Mouse (Mus musculus): ENCODE data around the gene Enc1.

Enc1 gene

GRCm38 (mm10) chr13:97227795-97228194, 13.1 kb upstream of the Enc1 start:
- DNase-seq (ENCODE audit: low read depth), result no peak

GRCm38 (mm10) chr13:97230101-97230500, 10.8 kb upstream of the Enc1 start:
- DNase-seq (ENCODE audit: low read depth), result no peak

DNA sequence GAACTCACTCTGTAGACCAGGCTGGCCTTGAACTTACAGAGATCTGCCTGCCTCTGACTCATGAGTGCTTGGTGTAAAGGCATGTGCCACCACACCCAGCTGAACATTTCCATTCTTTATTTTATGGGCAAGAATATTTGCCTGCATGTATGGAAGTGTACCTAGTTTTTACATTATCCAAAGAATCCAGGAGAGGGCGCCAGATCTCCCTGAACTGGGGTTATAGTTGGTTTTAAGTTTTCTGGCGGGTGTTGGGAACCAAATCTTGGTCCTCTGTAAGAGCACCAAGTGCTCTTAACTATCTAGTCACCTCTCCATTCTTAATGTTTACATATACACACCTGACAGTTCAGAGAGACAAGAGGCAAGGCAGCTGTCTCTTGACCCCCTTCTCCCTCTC, 7.8 kb upstream of the Enc1 start:
- no peak for DNase-seq (ENCODE audit: low read depth)

GRCm38 (mm10) chr13:97234785-97235417, 6.0 kb upstream of the Enc1 start:
- peak; percentile 65 for DNase-seq (ENCODE audit: low read depth)

GRCm38 (mm10) chr13:97235911-97236310, 5.0 kb upstream of the Enc1 start:
- no peak for DNase-seq (ENCODE audit: low read depth)

- DNase-seq (ENCODE audit: low read depth), result no peak
These were observed 3.2 kb upstream of the Enc1 start for GRCm38 (mm10) chr13:97237700-97238099.

GRCm38 (mm10) chr13:97238181-97238981, 2.5 kb upstream of the Enc1 start:
- no peak for DNase-seq (ENCODE audit: low read depth)

GRCm38 (mm10) chr13:97239343-97240180, 1.3 kb upstream of the Enc1 start:
- peak; percentile 60 for DNase-seq (ENCODE audit: low read depth)

DNA sequence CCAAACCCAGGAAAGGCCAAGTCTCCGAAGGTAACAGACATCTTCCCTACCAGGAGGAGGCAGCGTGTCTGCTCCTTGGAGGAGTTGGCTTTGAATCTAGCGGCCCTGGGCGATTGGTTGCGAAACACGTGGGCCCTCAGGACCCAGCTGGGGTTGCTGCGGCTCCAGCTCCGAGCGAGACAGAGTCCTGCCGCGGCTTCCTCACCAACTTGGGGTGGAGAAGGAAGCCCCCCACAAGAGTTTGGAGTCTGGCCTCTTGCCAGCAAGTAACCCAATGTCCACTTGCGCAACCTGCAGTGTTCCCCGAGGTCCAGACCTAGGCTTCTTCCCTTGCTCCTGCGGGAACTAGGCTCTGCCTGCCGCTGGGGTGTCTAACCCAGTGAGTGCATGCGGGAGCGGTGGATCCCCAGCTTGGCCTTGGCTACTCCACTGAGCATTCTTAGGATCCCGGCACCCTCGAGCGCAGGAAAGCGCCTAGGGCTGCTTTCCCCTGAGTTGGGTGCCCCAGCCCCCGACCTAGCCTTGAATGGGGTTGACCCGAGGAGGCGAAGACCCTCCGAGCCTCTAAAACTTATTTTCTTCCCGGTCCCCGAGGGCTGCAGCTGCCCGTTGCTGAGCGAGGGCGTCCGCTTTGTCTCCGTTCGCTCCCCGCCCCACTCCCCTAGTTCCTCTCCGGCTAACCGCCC, 483 bp upstream of the Enc1 start:
- DNase-seq (ENCODE audit: low read depth), result peak; percentile 80

- DNase-seq (ENCODE audit: low read depth), result no peak
These were observed 929 bp downstream of the Enc1 start for GRCm38 (mm10) chr13:97241787-97242280.

DNA sequence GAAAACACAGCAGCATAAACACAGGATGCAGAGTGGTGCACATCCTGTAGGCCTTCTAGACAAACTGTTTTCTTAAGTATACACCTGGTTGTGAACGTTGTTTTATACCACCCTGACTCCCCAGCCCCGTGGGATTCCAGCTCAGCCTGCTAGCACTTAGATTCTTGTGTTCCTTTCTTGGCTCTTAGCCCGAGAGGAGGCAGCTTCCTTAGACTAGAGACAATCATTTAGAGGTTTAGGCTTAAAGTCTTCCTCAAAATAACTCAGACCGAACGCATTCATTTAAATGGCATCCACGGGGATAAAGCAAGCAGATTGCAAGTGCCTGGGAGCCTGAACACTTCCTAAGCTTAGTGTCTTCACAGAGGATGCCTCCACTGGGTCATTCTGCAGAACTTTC, 1.8 kb downstream of the Enc1 start:
- no peak for DNase-seq (ENCODE audit: low read depth)

DNA sequence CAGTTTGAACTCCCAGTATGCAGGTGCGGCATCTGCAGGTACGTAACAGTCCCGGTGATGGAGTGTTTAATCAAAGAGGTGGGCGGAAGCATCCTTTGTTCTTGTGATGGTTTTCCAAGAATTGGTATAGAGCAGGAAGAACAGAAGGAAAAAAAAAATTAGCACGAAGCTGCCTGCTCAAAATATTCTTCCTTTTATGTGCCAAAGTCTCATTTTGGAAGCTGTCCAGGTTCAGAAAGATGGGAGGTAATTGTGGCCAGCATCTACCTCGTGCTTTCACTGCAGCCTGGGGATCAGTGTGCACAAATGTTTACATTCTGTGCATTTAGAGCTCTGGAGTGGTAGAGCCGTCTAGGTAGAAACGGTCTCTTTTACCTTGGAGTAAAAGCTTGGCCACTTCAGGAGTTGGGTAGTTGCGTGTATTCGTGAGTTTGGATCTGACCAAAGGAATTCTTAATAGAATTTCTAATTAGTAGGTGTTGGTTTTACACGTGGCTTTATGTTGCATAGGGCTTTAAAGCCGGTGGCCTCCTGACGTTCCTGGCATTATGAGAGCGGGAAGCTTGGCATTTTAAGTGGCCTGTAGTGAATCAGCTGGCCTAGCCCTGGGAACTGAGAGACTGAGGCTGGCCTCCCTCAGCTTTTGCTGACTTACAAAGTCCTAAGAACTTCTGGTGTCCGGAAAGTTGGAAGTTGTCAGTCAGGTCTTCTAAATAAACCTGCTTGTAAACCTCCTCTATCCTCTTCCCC, 3.2 kb downstream of the Enc1 start:
- no peak for DNase-seq (ENCODE audit: low read depth)

- DNase-seq (ENCODE audit: low read depth), result no peak
These were observed 3.8 kb downstream of the Enc1 start for GRCm38 (mm10) chr13:97244712-97245105.

GRCm38 (mm10) chr13:97245157-97245556, 4.3 kb downstream of the Enc1 start:
- DNase-seq (ENCODE audit: low read depth), result no peak

- no peak for DNase-seq (ENCODE audit: low read depth)
These were observed 5.3 kb downstream of the Enc1 start for GRCm38 (mm10) chr13:97246217-97246616.

- DNase-seq (ENCODE audit: low read depth), result no peak
These were observed 6.8 kb downstream of the Enc1 start for GRCm38 (mm10) chr13:97247754-97248153.

- no peak for DNase-seq (ENCODE audit: low read depth)
These were observed 8.2 kb downstream of the Enc1 start for GRCm38 (mm10) chr13:97249051-97249461.

- DNase-seq (ENCODE audit: low read depth), result no peak
These were observed 8.7 kb downstream of the Enc1 start for GRCm38 (mm10) chr13:97249507-97250078.

DNA sequence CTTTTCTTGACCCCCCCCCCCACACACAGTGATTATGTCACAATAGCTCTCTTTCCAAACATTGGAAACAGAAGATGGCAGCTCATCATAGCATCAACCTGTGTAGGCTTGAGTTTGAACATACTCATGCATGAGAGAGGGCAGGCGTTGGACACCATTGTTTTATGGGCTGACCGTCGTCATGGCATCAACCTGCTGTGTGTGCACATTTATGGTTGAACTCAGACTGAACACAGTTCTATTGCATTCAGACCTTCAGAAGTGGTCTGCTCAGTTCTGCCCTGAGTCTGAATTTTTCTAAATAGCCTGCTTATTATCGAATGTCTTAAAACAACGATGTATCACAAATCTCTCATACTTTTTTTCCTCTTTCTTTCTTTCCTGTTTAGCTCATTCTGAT, 9.2 kb downstream of the Enc1 start:
- DNase-seq (ENCODE audit: low read depth), result no peak

DNA sequence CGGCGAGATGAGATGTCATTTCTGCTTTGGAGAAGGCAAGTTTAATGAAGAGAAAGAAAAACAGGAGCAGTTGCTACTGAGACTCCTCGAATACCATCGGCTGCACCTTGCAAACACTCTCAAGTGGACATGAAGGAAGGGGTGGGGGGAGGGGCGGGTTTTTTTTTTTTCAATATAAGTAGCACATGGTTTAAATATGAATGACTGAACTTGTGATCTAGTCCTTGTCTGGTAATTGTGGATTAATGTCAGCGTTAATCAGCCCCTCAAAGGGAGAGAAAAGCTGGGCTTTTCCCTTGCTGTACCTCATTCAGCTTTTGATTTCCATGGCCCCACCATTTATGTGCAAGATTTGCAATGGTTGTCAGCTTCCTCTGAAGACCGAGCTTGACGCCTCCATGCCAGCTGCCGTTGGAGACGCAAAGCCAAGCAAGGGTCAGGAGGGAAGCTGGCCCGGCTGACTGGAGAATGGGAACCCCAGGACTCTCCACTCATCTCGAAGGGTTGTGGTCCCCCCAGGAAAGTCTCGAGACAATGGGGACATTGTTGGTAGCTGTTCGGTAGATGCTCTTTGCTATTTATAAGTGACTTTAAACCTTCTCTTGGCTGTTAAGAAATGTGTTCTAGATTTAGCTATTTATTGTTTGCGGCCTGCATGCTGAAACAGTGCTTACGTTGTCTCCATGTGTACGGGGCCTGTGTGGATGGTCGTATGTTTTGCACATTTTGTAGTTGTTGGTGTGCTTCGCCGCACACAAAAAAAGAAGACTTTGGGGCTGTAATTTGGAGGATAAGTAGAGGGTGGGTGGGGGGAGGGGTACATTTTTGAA, 9.9 kb downstream of the Enc1 start:
- DNase-seq (ENCODE audit: low read depth), result no peak

Data from fibroblast of lung, adult 2 months (primary cell).